Mouse (Mus musculus) megakaryocyte, embryonic 14.5 days (primary cell): ENCODE measurements around the gene Anapc15-ps.

ENCODE experiments used
- FLI1 ChIP-seq: IDR thresholded peaks from 2 replicates; pipeline ENCODE4 v1.6.1; 2012; ENCODE audit warnings: low read length, inconsistent platforms, mixed read lengths
- GATA1 ChIP-seq: IDR thresholded peaks from 3 replicates; pipeline ENCODE4 v1.6.1; 2012; ENCODE audit warnings: mixed read lengths, low read length, inconsistent platforms, borderline replicate concordance

DNA sequence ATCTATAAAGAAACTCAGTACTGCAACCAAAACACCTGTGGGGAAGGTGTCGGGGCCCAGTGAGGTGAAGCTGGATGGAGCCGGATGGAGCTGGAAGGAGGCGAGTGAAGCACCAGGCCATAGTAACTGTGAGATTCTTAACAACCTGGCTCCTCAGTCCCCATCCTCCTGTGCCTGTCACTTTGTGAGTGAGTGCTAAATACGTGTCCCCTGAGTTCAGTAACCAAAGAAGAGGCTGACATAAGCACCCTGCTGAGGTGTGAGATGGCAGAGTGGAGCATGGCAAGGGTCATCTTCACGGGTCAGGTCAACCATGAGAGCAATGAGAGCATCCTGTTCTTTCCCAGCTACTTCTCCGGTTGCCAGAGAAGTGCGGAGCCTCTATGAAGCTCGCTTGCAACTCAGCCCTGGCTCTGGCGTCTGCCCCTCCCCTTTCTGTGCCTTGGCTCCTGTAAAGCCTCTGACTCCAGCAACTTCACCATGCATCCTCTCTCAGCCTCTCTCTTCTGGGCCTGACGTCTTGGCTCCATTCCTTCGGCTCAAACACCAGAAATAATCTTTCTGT lies 7.7 kb downstream of the Anapc15-ps start:
- TF ChIP-seq GATA1 (no peak), FLI1 (no peak)
